30 mouse cellular contexts compared by ENCODE assay signal in the genomic region with DNA sequence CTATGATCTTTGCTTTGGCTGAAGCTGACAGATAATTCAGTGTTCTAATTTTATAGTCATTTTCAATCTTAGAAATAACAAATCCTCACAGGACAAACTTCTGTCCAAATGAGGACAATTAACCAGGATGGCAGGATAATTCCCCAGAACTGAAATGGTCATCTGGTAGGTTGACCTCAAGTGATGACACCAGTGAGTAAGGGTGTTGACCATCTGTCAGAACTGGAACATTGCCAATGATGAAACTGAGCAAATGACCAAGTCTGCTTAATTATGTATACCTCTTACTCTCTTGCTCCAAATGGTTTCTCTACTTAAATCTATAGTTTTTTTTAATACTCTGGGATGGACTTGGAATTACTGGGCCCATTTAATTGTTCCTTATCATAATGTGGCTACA.
DNase-seq lines count a peak whose midpoint lies in the region; ATAC-seq and TF ChIP-seq lines count a peak whose summit lies in the region.
"Had no signal": no experiment of that assay in that cellular context is flagged by ENCODE, and none has a peak within 500 bp of the region (broad histone marks: within the 10 kb centered on the region; RNA-seq: fewer than 3 reads in every experiment).

No protein-coding gene starts in this region.

- H3K27me3 ChIP-seq in midbrain, postnatal 0 days (ENCODE audit: insufficient read depth, low read length) = no peaks in the 10 kb centered on the region
- no peaks in the 10 kb centered on the region for H3K27me3 ChIP-seq in midbrain, embryonic 16.5 days (ENCODE audit: control insufficient read depth, insufficient read depth, low read depth, low read length)
- H3K27me3 ChIP-seq: embryonic facial prominence, embryonic 13.5 days; forebrain, embryonic 15.5 days; hindbrain, embryonic 13.5 days; liver, embryonic 15.5 days; lung, embryonic 15.5 days; midbrain, embryonic 15.5 days; neural tube, embryonic 12.5 days; stomach, embryonic 15.5 days had no signal

- H3K4me2 ChIP-seq in midbrain, postnatal 0 days (ENCODE audit: low read depth, low read length, poor library complexity, severe bottlenecking) = no peak overlapping the region
- no peak overlapping the region for H3K4me2 ChIP-seq in midbrain, embryonic 16.5 days (ENCODE audit: low read length)
- H3K4me2 ChIP-seq: embryonic facial prominence, embryonic 13.5 days; forebrain, embryonic 15.5 days; heart, embryonic 11.5 days; hindbrain, embryonic 13.5 days; liver, embryonic 15.5 days; lung, embryonic 15.5 days; midbrain, embryonic 15.5 days; neural tube, embryonic 12.5 days; stomach, embryonic 15.5 days had no signal

- H3K4me3 ChIP-seq in midbrain, postnatal 0 days (ENCODE audit: low read depth, low read length) = no peak overlapping the region
- no peak overlapping the region for H3K4me3 ChIP-seq in midbrain, embryonic 16.5 days (ENCODE audit: low read depth, low read length)
- H3K4me3 ChIP-seq: embryonic facial prominence, embryonic 13.5 days; forebrain, embryonic 10.5 days; forebrain, embryonic 15.5 days; gastrocnemius, adult 2 months; hindbrain, embryonic 13.5 days; layer of hippocampus, adult 2 months; liver, embryonic 15.5 days; lung, embryonic 15.5 days; midbrain, embryonic 10.5 days; midbrain, embryonic 15.5 days; myocyte; neural tube, embryonic 12.5 days; stomach, embryonic 15.5 days had no signal

- H3K9me3 ChIP-seq in midbrain, postnatal 0 days (ENCODE audit: low read length) = no peaks in the 10 kb centered on the region
- no peaks in the 10 kb centered on the region for H3K9me3 ChIP-seq in midbrain, embryonic 16.5 days (replicated peaks; ENCODE audit: control insufficient read depth, low read length, poor library complexity, severe bottlenecking)
- H3K9me3 ChIP-seq: embryonic facial prominence, embryonic 13.5 days; forebrain, embryonic 10.5 days; forebrain, embryonic 15.5 days; hindbrain, embryonic 13.5 days; liver, embryonic 15.5 days; lung, embryonic 15.5 days; midbrain, embryonic 10.5 days; midbrain, embryonic 15.5 days; neural tube, embryonic 12.5 days; stomach, embryonic 15.5 days had no signal

- DNase-seq in midbrain, postnatal 0 days (ENCODE audit: low spot score) = peak; percentile 51
- DNase-seq in cerebellum, adult 18-20 months = peak; percentile 29 to 32
- peak; percentile 32 for DNase-seq in cerebellum, adult 9-11 months
- no peak for DNase-seq in kidney, adult 8-10 months
- no peak for DNase-seq in layer of hippocampus, postnatal 14 days (ENCODE audit: low spot score in 2 of 2)
- DNase-seq in urinary bladder, postnatal 14 days (ENCODE audit: low spot score) = no peak
- DNase-seq: B cell, adult 2 months; gastrocnemius, adult 2 months; gastrocnemius, postnatal 36 days; heart, adult 18-20 months; heart, postnatal 36 days; kidney, postnatal 25 days; liver; right cerebral cortex, postnatal 25 days; thymus, postnatal 14 days had no signal

- no peak overlapping the region for H3K27ac ChIP-seq in midbrain, postnatal 0 days (ENCODE audit: low read depth, low read length)
- H3K27ac ChIP-seq in midbrain, embryonic 16.5 days (ENCODE audit: low read length) = no peak overlapping the region
- H3K27ac ChIP-seq: embryonic facial prominence, embryonic 13.5 days; forebrain, embryonic 10.5 days; forebrain, embryonic 15.5 days; gastrocnemius, adult 2 months; hindbrain, embryonic 13.5 days; layer of hippocampus, adult 2 months; liver, embryonic 15.5 days; lung, embryonic 15.5 days; midbrain, embryonic 10.5 days; midbrain, embryonic 15.5 days; neural tube, embryonic 12.5 days; stomach, embryonic 15.5 days had no signal

- no peak for TF ChIP-seq CTCF in midbrain, postnatal 0 days (IDR thresholded peaks at IDR 0.05)

- H3K36me3 ChIP-seq in midbrain, postnatal 0 days (ENCODE audit: insufficient read depth, low read length) = no peaks in the 10 kb centered on the region
- no peaks in the 10 kb centered on the region for H3K36me3 ChIP-seq in midbrain, embryonic 16.5 days (ENCODE audit: control insufficient read depth, insufficient read depth, low read length)
- H3K36me3 ChIP-seq: embryonic facial prominence, embryonic 13.5 days; forebrain, embryonic 10.5 days; forebrain, embryonic 15.5 days; hindbrain, embryonic 13.5 days; liver, embryonic 15.5 days; lung, embryonic 15.5 days; midbrain, embryonic 10.5 days; midbrain, embryonic 15.5 days; neural tube, embryonic 12.5 days; stomach, embryonic 15.5 days had no signal

- H3K9ac ChIP-seq in midbrain, postnatal 0 days (replicated peaks; ENCODE audit: low read length, poor library complexity, severe bottlenecking) = no peak overlapping the region
- no peak overlapping the region for H3K9ac ChIP-seq in midbrain, embryonic 16.5 days (ENCODE audit: low read depth, low read length)
- H3K9ac ChIP-seq: embryonic facial prominence, embryonic 13.5 days; forebrain, embryonic 15.5 days; hindbrain, embryonic 13.5 days; liver, embryonic 15.5 days; lung, embryonic 15.5 days; midbrain, embryonic 15.5 days; neural tube, embryonic 12.5 days; stomach, embryonic 15.5 days had no signal

- no peak for ATAC-seq in midbrain, postnatal 0 days (ENCODE audit: low FRiP score)
- no peak for ATAC-seq in midbrain, embryonic 16.5 days
- ATAC-seq: forebrain, embryonic 15.5 days; intestine, postnatal 0 days; midbrain, embryonic 15.5 days had no signal

- H3K4me1 ChIP-seq in midbrain, postnatal 0 days (ENCODE audit: insufficient read depth, low read length) = no peaks in the 10 kb centered on the region
- no peaks in the 10 kb centered on the region for H3K4me1 ChIP-seq in midbrain, embryonic 16.5 days (ENCODE audit: control insufficient read depth, insufficient read depth, low read length)
- H3K4me1 ChIP-seq: embryonic facial prominence, embryonic 13.5 days; forebrain, embryonic 10.5 days; forebrain, embryonic 15.5 days; hindbrain, embryonic 13.5 days; liver, embryonic 15.5 days; lung, embryonic 15.5 days; midbrain, embryonic 10.5 days; midbrain, embryonic 15.5 days; neural tube, embryonic 12.5 days; stomach, embryonic 15.5 days had no signal

Comparison
In these comparisons a context has a peak if more than half of its experiments do, and no peak if none do; other contexts are left out.
1. DNase-seq: peak in midbrain, postnatal 0 days (single experiment), cerebellum, adult 18-20 months (2 of 2) and cerebellum, adult 9-11 months (single experiment); none in kidney, adult 8-10 months (0 of 2), layer of hippocampus, postnatal 14 days (0 of 2) and urinary bladder, postnatal 14 days (single experiment).